Mouse (Mus musculus) spleen, adult 2 months (tissue): ENCODE results near the gene Arpc5. TPM values are rescaled to one million over a fixed set of nuclear protein-coding genes. Genes with fewer than 3 reads are reported as not detected.
A peak's percentile ranks its signal among the peaks of the same experiment; 100 is the strongest.
"Not testable (repeated sequence)": the region's sequence is repeated elsewhere in the genome, so short reads cannot be mapped to it uniquely, and the experiment has no call there.

Source experiments
- DNase-seq, 2 experiments: peaks; one replicate each; pipeline versions ENCODE4 v3.0.0 to v3.0.0-alpha.2; 2012 to 2021; ENCODE audit warnings: low spot score in 2 of 2, low read depth in 1 of 2
- H3K27ac ChIP-seq: fragments of 200-500 bp; 2 replicates; pipeline ENCODE4 v1.5.1; 2012; ENCODE audit warnings: low read length, inconsistent platforms; ENCODE audit not compliant: insufficient read depth
- H3K27me3 ChIP-seq: fragments of 200-500 bp; 2 replicates; pipeline ENCODE4 v1.6.1; 2012; ENCODE audit warnings: mild to moderate bottlenecking, moderate library complexity, low read length, inconsistent platforms; ENCODE audit not compliant: control insufficient read depth, insufficient read depth
- H3K36me3 ChIP-seq: fragments of 200-500 bp; 2 replicates; pipeline ENCODE4 v1.6.1; 2012; ENCODE audit warnings: mild to moderate bottlenecking, low read length, inconsistent platforms; ENCODE audit not compliant: control insufficient read depth, insufficient read depth
- H3K4me1 ChIP-seq: fragments of 200-500 bp; 2 replicates; pipeline ENCODE4 v1.6.1; 2011; ENCODE audit warnings: inconsistent platforms; ENCODE audit not compliant: control insufficient read depth, insufficient read depth, insufficient read length
- H3K4me3 ChIP-seq: fragments of 200-500 bp; 2 replicates; pipeline ENCODE4 v1.5.1; 2011; ENCODE audit warnings: mild to moderate bottlenecking, inconsistent platforms; ENCODE audit not compliant: insufficient read depth, insufficient read length; ENCODE audit errors: extremely low read depth
- CTCF ChIP-seq: fragments of 200-500 bp; IDR thresholded peaks from 2 replicates; pipeline ENCODE4 v1.5.1; 2011; ENCODE audit warnings: mild to moderate bottlenecking, inconsistent platforms; ENCODE audit not compliant: insufficient read depth, insufficient read length, insufficient replicate concordance; ENCODE audit errors: extremely low read depth
- POLR2A ChIP-seq: fragments of 200-500 bp; IDR thresholded peaks from 2 replicates; pipeline ENCODE4 v1.6.1; 2011; ENCODE audit warnings: low read depth, low read length, inconsistent platforms
- WGBS: fragments of 180-500 bp; shearing (Covaris S2); methylation state at CpG from one replicate; pipeline ENCODE4 v1.1.7; 2018; 5-methylcytosine and 5-hydroxymethylcytosine counted together
- polyA plus RNA-seq: library from polyadenylated mRNA; depleted of rRNA; stranded (reverse); fragments of >200 nt; gene quantifications from 2 replicates; pipeline ENCODE4 v1.2.3, GENCODE M21; 2012

The Arpc5 gene
- polyA plus RNA-seq, 1 experiment = 91.9 TPM

DNA sequence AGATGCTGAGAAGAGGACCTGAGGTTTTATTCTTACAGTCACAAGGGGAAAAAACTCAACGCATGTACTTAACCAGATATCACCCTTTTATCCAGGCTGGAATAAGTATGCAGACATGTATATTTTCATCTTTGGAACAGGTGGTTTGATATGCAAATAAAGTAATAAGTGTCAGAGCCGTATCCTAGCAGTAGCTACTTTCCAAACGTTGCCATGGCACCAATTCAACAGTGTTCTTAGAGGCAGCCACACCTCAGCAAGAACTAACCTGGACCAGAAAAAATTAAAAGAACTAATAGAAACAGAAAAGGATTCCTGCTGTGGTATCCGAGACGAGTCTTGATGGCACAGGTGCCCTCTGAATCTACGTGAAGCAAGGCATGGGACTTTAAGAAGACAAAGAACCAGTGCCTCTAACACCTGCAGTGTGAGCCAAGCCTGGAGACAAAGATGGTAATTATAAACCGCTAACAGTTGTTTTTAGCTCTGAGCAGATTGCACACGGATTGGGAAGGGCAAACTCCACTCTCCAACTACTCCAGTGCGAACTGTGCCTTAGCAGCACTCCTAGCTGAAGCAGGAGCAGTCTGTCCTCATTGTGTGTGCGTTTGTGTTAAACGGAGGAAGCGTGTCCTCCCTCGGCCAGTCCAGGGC lies 15.9 kb upstream of the Arpc5 start, which contains the start of gene Apobec4:
TSS of gene Apobec4 (plus strand) at position 240 of the 654 bp plus-strand sequence.
- Histone ChIP-seq H3K4me3 (no peak within 1 kb of the TSS), H3K4me1 (peaks cover 2% of the 10 kb centered on the region; the same call in 1 of the 2 replicates), H3K27me3 (no peaks in the 10 kb centered on the region), H3K27ac (no peak within 1 kb of the TSS), H3K36me3 (no peaks in the 10 kb centered on the region)
- WGBS = 72% methylated on average over 13 of the region's 13 CpGs
- TF ChIP-seq POLR2A (no peak), CTCF (no peak)
- DNase-seq = no peak

DNA sequence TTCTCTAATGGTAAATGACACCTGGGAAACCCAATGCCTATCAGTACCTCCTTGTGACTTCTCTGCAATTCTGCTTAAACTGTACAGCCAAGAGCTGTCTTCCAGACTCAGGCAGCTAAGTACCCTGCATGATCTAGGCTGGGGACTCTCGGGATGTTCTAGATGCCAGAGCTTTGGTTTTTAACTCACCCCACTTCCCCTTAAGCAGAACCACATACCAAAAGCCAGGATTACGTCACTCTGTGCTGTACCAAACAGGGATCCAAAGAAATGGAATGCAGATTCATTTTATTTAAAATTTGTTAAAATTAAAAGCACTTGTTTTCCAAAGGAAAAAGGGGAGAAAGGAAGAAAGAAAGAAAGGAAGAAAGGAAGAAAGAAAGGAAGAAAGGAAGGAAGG lies 4.6 kb upstream of the Arpc5 start:
- WGBS = 51% methylated on average over 2 of the region's 2 CpGs
- TF ChIP-seq POLR2A (no peak), CTCF (no peak)
- Histone ChIP-seq H3K36me3 (no peaks in the 10 kb centered on the region), H3K4me3 (no peak overlapping the region), H3K27ac (no peak overlapping the region), H3K27me3 (no peaks in the 10 kb centered on the region; the same call in 1 of the 2 replicates), H3K4me1 (no peaks in the 10 kb centered on the region)
- no peak for DNase-seq

GRCm38 (mm10) chr1:152766804-152767748 lies 734 bp downstream of the Arpc5 start:
- TF ChIP-seq POLR2A (no peak), CTCF (no peak)
- Histone ChIP-seq H3K27ac (peak overlapping the region; percentile 98), H3K27me3 (no peaks in the 10 kb centered on the region; the same call in 1 of the 2 replicates), H3K4me3 (peak overlapping the region; percentile 100), H3K4me1 (no peaks in the 10 kb centered on the region), H3K36me3 (peaks cover 20% of the 10 kb centered on the region)
- WGBS = under 1% methylated on average over 58 of the region's 60 CpGs
- no peak for DNase-seq

- Histone ChIP-seq H3K4me1 (no peaks in the 10 kb centered on the region), H3K27ac (no peak overlapping the region), H3K27me3 (no peaks in the 10 kb centered on the region; the same call in 1 of the 2 replicates), H3K4me3 (peak overlapping the region; percentile 47; the same call in 1 of the 2 replicates), H3K36me3 (peaks cover 25% of the 10 kb centered on the region)
- WGBS = 3% methylated on average over 5 of the region's 5 CpGs
- TF ChIP-seq POLR2A = no peak
- peak; percentile 32; the same call in 1 of the 2 replicates for TF ChIP-seq CTCF
- peak; percentile 83 for DNase-seq
Observed at GRCm38 (mm10) chr1:152767749-152768488, 1.6 kb downstream of the Arpc5 start.

DNA sequence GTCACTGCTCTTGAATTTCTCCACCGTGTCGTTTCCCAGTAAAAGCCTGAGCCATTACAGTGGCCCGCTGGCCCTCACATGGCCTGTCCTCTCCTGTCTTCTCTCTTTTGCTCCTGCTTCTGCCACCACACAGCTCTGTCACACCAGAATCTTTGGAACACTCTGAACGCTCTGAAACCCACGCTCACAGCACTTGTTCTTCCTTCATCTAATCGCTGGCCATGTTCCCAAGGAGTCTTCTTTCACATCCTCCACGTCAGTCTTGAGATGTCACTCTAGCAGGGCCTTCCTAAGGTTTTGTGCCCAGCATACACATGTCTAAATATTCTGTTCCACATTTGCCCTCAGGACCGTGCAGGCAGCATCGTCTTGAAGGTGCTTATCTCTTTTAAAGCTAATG lies 4.7 kb downstream of the Arpc5 start:
- peaks cover 42% of the 10 kb centered on the region for H3K36me3 ChIP-seq
- no peak for TF ChIP-seq CTCF
- TF ChIP-seq POLR2A = no peak
- 89% methylated on average over 9 of the region's 9 CpGs for WGBS
- no peaks in the 10 kb centered on the region for H3K27me3 ChIP-seq
- DNase-seq = no peak
- no peak overlapping the region for H3K27ac ChIP-seq
- H3K4me3 ChIP-seq = no peak overlapping the region
- no peaks in the 10 kb centered on the region for H3K4me1 ChIP-seq

GRCm38 (mm10) chr1:152774601-152775000 lies 8.3 kb downstream of the Arpc5 start:
- not testable (repeated sequence) for H3K27me3 ChIP-seq, H3K4me1 ChIP-seq, DNase-seq, H3K27ac ChIP-seq, H3K4me3 ChIP-seq
- H3K36me3 ChIP-seq = peaks cover 42% of the 10 kb centered on the region
- 74% methylated on average over 3 of the region's 3 CpGs for WGBS
